In genomic region chr15:91172193-91172592, GRCm38 (mm10) we compare ENCODE assay signal across 13 mouse cellular contexts. TPM values are rescaled to one million over a fixed set of nuclear protein-coding genes. Genes with fewer than 3 reads are reported as not detected.
DNase-seq lines count a peak whose midpoint lies in the region; ATAC-seq lines count a peak whose summit lies in the region.
"Had no signal": no experiment of that assay in that cellular context is flagged by ENCODE, and none has a peak within 500 bp of the region (broad histone marks: within the 10 kb centered on the region; RNA-seq: fewer than 3 reads in every experiment).

No protein-coding gene starts in this region.

- H3K36me3 ChIP-seq in heart, embryonic 11.5 days (ENCODE audit: control insufficient read depth, insufficient read depth, low read length): no peaks in the 10 kb centered on the region
- no peaks in the 10 kb centered on the region for H3K36me3 ChIP-seq in intestine, embryonic 15.5 days
- H3K36me3 ChIP-seq: neural tube, embryonic 13.5 days had no signal

- no peak for ATAC-seq in heart, embryonic 11.5 days (replicated peaks; ENCODE audit: insufficient number of reproducible peaks, low FRiP score, low TSS enrichment)
- ATAC-seq in common myeloid progenitor, adult 5-6 weeks (replicated peaks; ENCODE audit: low read depth, poor library complexity, severe bottlenecking): peak; percentile 48
- ATAC-seq in intestine, embryonic 15.5 days: no peak

- no peak overlapping the region for H3K4me2 ChIP-seq in heart, embryonic 11.5 days
- H3K4me2 ChIP-seq in intestine, embryonic 15.5 days (replicated peaks): no peak overlapping the region
- H3K4me2 ChIP-seq: neural tube, embryonic 13.5 days had no signal

- no peak overlapping the region for H3K27ac ChIP-seq in heart, embryonic 11.5 days (ENCODE audit: low read depth, low read length)
- H3K27ac ChIP-seq in intestine, embryonic 15.5 days: no peak overlapping the region
- H3K27ac ChIP-seq: hindbrain, embryonic 10.5 days; neural tube, embryonic 13.5 days had no signal

- DNase-seq in heart, adult 11 months: peak; percentile 90
- DNase-seq in Muller cell, postnatal 12 days (ENCODE audit: inconsistent ontology term): peak; percentile 51
- DNase-seq in lung, postnatal 25 days (ENCODE audit: low spot score): peak; percentile 69
- no peak for DNase-seq in frontal cortex, adult 2 months (ENCODE audit: extremely low spot score in 1 of 2, low spot score in 1 of 2)
- DNase-seq: cerebellum, adult 9-10 months; kidney, adult 2 months; layer of hippocampus, adult 9-11 months; thymus, adult 18-20 months had no signal

- WGBS in heart, embryonic 11.5 days (ENCODE audit: insufficient replicate concordance): 83% methylated on average over 4 of the region's 4 CpGs
- WGBS in intestine, embryonic 15.5 days: 60% methylated on average over 4 of the region's 4 CpGs

- no peaks in the 10 kb centered on the region for H3K4me1 ChIP-seq in heart, embryonic 11.5 days (ENCODE audit: control insufficient read depth, insufficient read depth, low read length)
- no peaks in the 10 kb centered on the region for H3K4me1 ChIP-seq in intestine, embryonic 15.5 days (replicated peaks)
- H3K4me1 ChIP-seq: neural tube, embryonic 13.5 days had no signal

- no peaks in the 10 kb centered on the region for H3K9me3 ChIP-seq in heart, embryonic 11.5 days (replicated peaks; ENCODE audit: control insufficient read depth, low read length)
- H3K9me3 ChIP-seq in intestine, embryonic 15.5 days: no peaks in the 10 kb centered on the region
- H3K9me3 ChIP-seq: hindbrain, embryonic 10.5 days; neural tube, embryonic 13.5 days had no signal

- H3K27me3 ChIP-seq in heart, embryonic 11.5 days (ENCODE audit: control insufficient read depth, insufficient read depth, low read length): no peaks in the 10 kb centered on the region
- no peaks in the 10 kb centered on the region for H3K27me3 ChIP-seq in intestine, embryonic 15.5 days (replicated peaks)
- H3K27me3 ChIP-seq: neural tube, embryonic 13.5 days had no signal

- no peak overlapping the region for H3K4me3 ChIP-seq in heart, embryonic 11.5 days (ENCODE audit: low read depth, low read length)
- H3K4me3 ChIP-seq in intestine, embryonic 15.5 days (replicated peaks): no peak overlapping the region
- H3K4me3 ChIP-seq: hindbrain, embryonic 10.5 days; neural tube, embryonic 13.5 days had no signal

- H3K9ac ChIP-seq in heart, embryonic 11.5 days (ENCODE audit: low read depth, low read length): no peak overlapping the region
- no peak overlapping the region for H3K9ac ChIP-seq in intestine, embryonic 15.5 days
- H3K9ac ChIP-seq: neural tube, embryonic 13.5 days had no signal

RNA-seq across cellular contexts. Expression of gene Abcd2, which starts 19.4 kb away (rescaled TPM):
- polyA plus RNA-seq in heart, embryonic 11.5 days (2014; fragmentation: Nextera tagmentation; extraction: Ambion mirVana): 1.3 and 1.8 TPM in 2 replicates
- total RNA-seq in common myeloid progenitor, adult 5-6 weeks (2017): 10.0 and 10.9 TPM in 2 replicates
- polyA plus RNA-seq in intestine, embryonic 15.5 days (2015; fragmentation: Nextera tagmentation; extraction: Ambion mirVana): 1.8 and 2.0 TPM in 2 replicates
- 12.7 and 14.2 TPM in 2 replicates for polyA plus RNA-seq in frontal cortex, adult 2 months (2012; rRNA removed)

RNA-seq across cellular contexts. Expression of gene CN725425, which starts 27.1 kb away (rescaled TPM):
- not detected in 2 replicates for polyA plus RNA-seq in heart, embryonic 11.5 days (2014; fragmentation: Nextera tagmentation; extraction: Ambion mirVana)
- total RNA-seq in common myeloid progenitor, adult 5-6 weeks (2017): not detected in 2 replicates
- not detected in 2 replicates for polyA plus RNA-seq in intestine, embryonic 15.5 days (2015; fragmentation: Nextera tagmentation; extraction: Ambion mirVana)
- 0.04 and 0.14 TPM in 2 replicates for polyA plus RNA-seq in frontal cortex, adult 2 months (2012; rRNA removed)
- polyA plus RNA-seq: hindbrain, embryonic 10.5 days; kidney, adult 2 months; neural tube, embryonic 13.5 days had no signal

Comparison
In these comparisons a context has a peak if more than half of its experiments do, and no peak if none do; other contexts are left out.
1. DNase-seq: peak in heart, adult 11 months (single experiment), Muller cell, postnatal 12 days (single experiment) and lung, postnatal 25 days (single experiment); none in frontal cortex, adult 2 months (0 of 2).